Mouse (Mus musculus) urinary bladder, adult 18-20 months (tissue): ENCODE results near the gene Myzap.

Source experiments
- DNase-seq, 2 experiments: peaks; one replicate each; pipeline ENCODE4 v3.0.0; 2022; ENCODE audit warnings: low spot score in 2 of 2, mixed read lengths in 2 of 2

The Myzap gene

DNA sequence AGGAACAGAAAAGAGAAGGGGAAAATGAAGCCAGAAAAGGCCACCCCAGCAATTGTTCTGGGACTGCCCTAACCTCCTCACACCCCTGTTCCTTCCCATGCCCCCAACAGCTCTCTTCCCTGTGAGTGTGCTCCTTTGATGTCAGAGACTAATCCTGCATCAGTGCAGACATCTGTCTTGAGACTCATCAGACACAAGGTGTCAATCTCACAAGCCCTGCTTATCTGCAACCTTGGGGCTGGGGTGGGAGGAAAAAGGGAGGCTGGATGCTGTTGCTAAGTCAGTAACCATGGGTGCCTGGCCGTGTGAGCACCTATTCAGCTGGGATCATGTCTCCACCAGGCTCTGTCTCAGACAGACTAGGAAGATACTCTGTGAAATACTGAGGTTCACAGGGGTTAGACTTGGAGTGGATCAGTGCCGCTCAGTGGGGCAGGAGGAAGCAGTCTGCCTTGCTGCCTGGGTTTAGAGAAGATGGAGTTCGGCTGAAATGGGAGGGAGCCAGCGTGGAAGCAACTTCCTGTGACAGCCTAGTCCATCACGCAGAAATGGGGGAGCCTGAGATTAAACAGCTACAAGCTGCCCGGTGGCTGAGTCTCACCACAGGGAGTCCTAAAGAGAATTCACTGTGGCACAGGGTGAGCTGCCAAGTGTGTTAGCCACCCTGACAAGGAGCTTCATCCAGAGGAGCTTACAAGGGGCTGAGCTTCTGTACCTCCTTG lies 12.9 kb upstream of the Myzap start:
- DNase-seq, result no peak

DNA sequence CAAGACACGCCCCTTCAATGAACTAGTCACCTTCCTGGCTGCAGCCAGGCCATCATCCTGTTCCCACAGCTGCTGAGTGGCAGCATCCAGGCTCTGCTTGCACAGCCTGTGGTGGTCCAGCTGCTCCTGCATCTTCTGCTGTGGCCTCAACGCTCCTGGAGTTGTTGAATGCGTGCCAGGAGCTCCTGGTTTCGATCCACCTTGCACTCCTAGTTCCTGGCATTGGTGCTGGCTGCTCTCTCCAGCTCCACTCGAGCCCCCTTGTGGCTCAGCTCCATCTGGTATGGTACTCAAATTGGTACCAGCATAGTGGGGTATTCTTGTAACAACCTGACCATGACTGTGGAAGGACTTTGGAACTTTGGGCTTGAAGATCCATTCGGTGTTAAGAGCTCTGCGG lies 7.7 kb upstream of the Myzap start:
- DNase-seq, result no peak

DNA sequence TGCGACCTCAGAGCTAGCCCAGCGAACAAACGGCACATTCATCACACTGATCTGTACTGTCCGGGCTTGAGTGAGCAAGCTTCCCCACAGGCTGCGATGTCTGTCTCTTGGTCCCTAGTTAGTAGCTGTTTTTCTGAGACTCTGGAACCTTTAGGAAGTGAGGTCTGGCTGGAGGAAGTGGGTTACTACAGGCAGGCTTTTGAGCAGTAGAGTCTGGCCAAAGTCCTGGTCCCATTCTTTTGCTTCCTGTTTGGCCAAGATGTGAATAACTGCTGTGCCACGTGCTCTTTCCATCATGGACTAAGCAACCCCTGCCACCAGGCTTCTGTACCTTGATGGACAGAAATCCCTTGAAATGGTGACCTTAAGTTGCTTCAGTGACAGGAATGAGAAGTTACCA lies 4.7 kb upstream of the Myzap start:
- no peak for DNase-seq

DNA sequence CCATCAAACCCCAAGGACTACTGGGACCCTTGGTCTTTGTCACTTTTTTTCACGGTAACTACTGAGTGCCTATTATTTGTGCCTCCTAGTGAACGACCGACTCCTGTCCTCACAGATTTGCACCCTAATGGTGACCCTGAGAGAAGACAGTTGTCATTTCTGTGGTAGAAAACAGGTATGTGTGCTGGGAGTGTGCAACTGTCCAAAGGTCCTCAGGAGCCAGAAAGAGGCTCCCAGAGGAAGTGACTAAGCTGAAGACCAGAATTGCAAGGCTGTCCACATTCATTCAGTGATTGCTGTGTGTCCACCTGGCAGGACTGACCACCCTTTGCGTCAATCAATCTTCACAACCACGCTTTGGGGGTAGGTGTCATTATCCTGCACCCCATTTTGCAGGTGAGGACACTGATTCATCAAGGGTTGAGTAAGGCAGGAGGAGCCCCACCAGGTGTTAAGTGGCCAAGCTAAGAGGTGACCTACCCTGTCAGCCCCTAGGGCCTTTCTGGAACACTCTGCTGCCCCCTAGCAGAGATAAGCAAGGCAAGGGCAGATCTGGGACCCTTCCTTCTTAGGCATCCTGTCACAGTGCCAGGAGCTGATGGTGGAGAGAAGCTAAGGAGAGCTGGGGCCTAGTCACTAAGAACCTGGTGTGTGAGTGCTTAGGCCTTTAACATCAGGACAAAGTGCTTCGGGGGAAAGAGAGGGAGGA lies 571 bp upstream of the Myzap start:
- DNase-seq, result no peak

DNA sequence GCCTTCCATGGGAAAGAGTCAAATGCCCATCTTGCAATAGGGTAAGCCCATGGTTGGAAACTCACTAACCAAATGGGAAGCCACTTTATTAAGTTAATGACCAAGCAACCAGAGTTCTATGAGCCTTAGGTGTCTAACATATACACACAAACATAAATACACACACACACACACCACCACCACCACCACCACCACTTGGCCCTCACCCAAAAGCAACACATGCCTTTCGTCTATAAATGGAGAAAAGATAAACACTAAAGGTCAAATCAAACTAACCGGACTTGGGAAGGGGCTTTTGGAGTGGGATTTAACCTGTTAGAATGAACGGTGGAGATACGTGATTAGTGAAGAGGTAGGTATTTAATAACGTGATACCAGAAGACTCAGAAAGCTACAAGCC lies 1.1 kb downstream of the Myzap start:
- DNase-seq, result no peak

DNA sequence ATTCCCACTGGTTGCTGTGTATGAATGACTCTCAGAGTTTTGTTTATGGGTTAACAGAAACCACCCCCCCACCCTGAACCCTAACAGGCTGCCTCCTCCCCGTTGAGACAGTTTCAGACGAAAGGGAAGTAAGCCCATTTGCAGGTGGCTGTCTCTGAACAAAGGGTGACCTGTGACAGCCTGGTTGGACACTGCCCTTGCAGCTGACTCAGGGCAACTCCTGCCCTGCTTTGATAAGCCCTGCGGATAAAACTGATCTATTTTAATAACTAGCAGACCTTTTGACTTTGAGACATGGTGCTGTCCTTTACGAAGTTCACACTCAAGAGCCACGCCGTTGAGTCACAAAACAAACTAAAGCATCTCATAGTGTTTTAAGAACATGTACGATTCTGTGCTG lies 2.4 kb downstream of the Myzap start:
- no peak for DNase-seq

DNA sequence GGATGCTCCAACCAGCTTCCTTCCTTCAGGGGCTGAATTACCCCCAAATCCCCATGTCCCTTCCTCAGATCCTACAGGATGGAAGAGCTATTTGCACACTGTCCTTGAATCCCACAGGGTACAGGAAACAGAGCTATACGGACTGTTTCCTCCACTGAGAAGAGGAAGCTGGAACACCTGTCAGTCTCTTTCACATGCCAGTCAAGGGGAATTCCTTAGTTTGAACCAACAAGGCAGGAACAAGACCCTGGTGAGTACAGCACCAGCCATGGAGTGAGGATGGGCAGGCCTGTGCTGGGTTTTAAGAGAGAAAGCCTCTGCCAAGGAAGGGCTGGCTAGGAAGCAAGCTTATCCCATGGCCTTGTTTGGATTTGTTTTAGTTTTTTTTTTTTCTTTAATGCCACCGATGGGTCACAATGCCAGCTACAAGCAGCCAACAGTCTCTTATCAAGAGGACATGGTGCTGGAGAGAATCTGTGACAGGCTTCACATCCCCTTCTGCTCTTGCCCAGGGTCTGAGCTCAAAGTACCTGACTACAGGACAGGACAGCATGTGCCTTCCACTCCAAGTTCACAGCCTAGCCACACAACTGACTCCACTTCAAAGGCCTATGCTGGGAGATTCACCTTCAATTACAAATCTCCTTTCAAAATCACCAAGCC lies 3.1 kb downstream of the Myzap start:
- DNase-seq, result no peak

DNA sequence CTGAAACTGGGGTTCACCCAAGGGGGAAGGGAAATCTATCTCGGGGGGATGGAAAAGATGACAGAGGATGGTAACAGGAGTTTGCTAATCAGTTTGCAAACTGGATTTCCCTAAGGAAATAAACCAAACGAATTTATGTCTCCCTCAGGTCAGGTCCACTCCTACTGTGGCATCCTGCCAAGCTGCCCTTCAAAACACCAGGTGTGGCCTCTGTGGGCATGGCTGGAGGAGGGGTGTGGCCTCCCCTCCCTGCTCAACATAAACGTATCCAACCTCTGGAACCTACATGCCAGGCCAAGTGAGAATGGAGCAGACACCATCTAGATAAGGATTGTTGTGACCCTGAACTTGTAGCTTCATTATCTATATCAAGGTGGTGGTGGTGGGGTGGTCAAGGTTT lies 5.8 kb downstream of the Myzap start:
- peak in 1 of 2 experiments; percentile 52 for DNase-seq

DNA sequence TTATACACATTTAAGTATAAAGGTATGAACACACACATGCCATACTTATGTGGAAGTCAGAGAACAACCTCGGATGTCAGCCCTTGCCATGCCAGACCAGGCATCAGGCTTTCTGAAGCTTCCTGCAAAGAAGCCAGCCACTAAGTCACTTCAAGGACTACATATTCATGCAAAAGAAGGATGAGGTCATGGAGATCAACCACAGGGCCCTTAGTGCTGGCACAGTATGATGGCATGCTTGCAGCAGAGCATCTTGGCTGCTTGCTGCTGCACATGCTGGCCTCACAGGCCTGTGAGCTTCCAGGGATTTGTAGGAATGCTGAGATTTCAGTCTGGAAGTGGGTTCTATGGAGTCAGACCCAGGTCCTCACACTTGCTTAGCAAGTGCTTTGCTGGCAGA lies 9.4 kb downstream of the Myzap start:
- no peak for DNase-seq

DNA sequence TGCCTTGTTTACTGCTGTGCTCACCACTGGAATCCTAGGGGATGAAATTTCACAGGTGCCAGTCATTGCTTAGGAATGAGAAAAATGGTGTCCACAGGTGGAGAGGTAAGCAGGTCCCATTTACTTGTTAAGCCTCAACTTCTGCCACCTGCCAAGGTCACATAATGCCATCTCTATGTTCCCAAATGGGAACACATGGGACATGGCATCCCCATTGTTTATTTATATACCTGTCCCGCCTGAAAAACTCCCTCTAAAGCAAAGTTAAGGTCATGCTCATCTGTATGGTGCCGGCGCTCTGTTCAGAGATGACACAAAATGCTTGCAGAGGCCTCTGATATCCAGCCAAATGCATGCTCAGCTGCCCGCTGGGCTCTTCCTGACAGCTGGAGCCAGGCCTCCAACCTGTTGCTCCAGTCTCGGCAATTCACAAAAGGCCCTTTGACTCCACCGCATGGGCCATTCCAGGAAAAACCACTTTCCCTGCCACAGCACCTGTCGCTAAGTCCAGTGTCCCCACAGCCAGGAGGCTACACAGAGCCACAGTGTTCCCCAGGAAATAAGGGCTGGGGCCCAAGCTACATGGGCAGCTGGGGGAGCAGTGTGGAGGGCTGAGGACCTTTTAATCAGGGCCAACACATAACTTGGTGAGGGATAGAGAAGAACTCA lies 13.1 kb downstream of the Myzap start:
- DNase-seq, result no peak

DNA sequence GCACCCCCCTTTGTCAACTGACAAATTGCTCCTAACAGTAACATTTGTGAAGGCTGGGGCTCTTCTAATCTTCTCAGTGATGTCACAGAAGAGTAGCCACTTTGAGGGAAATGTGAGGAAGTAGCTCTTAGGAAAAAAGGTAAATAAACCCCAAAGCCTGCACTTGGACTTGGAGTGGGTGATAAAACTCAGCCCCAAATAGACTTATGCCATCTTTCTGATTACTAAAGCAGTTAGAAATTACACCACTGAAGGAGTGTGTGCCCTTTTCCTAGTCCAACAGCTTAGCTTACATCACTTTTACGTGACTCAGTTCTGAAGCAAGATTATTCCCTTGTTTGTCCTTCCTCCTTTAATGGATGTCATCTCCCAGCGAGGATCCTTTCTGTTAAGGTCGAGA lies 17.7 kb downstream of the Myzap start:
- DNase-seq, result no peak

DNA sequence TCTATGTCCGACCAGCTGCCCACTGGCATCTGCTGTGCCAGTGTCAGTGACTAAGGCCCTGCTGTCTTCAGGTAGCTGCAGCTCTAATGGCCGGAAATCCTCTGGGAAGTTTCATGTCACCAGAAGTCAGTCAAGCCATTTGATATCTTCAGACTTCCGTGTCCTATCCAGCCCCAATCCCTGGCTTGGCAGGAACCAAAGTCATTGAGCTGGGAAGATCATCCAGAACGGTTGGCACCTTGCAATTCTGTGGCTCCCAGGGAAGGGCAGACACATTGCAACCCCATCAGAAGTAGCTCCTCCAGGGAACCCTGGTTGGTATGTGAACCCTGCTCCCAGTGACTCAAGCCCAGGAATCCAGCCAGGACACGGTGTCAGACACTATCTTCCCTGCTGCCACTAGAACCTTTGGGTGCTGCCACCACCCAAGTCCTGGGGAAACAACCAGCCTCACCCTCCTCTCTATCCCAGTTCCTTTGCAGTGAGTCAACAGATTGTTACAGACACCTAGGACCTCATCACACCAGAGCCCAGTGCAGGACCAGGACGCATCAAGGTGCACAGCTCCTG lies 18.3 kb downstream of the Myzap start:
- DNase-seq, result peak in 1 of 2 experiments; percentile 34

DNA sequence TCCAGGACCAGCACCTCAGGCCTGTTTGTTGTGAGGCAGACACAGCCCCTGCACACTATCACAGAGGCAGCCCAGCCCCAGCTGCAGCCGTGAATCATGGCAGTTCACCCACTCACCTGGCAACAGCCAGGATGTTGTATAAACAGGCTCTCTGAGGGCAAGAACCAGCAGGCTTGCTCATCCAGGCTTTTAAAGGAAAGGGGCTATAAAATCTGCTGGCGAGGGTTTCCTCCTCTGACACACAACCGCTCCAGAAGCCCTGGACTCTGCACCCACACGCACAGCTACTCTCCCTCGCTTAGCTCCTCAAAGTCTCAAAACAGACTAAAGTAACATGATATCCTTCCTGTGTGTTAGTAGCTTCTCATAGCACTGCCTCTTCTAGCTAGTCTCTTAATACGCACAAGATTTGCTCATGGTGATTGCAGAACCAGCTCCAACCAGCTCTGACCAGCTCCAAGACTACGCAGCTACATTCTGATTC lies 21.0 kb downstream of the Myzap start:
- DNase-seq, result peak in 1 of 2 experiments; percentile 73

DNA sequence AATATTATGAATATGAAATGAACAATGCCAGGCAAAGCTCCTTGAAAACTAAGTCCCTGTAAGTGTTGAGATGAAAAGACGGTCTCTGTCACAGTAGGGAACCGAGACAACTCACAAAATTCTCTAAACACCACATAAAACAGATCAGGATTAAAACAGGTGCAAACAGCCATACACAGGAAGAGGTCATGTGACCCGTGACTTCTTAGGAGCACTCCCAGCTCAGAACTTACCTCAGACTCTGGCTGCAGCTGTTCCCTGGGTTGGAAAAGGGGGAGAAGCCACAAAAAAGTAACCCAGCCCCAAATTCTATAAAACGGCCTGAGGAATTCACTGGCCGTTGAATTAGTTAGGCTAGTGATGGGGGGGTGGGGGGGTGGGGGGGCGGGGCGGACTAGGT lies 22.0 kb downstream of the Myzap start:
- no peak for DNase-seq

DNA sequence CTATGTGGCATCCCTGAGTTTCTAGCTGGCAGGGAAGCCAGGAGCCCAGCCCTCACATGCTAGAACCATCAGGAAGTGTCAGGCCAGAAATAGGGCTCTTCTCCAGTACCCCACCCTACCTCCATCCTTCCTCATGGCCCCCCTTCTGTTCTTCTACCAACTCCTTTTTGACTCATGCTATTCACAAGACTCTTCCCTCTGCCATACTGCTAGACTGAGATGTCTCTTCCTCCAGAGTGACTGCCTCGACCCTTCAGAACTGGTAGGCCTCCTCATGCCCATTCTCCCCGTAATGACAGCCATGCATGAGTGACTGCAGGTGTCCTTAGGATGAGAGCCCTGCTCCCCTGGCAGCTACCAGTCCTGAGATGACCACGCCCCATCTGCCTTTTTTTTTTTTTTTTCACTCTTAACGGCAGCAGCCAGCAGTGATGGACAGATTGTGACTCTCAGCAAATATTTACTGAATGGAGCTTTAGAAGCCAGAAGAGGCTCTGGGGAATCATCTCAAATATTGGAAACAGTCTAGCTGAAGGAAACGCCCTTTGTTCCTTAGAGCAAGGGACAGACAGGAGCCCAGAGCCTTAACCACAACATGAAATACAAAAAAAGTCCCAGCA lies 23.7 kb downstream of the Myzap start:
- no peak for DNase-seq

DNA sequence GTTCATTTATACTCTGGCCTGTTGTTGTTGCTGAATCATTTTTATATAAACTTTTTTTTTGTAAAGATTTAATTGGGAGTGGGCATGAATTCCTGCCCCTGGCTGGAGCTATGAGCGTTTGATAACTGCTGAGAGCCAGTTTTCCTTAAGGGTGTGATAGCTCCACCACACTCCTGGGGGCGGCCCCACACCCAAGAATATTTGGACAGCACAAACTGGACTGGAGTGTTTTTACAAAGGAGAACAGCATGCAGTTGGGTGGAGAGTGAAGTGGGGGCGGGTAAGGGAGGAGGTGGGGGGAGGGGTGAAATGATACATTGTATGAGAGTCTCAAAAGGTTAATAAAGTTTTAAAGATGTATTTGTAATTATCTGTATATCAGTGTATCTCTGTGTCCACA lies 24.8 kb downstream of the Myzap start:
- DNase-seq, result no peak

DNA sequence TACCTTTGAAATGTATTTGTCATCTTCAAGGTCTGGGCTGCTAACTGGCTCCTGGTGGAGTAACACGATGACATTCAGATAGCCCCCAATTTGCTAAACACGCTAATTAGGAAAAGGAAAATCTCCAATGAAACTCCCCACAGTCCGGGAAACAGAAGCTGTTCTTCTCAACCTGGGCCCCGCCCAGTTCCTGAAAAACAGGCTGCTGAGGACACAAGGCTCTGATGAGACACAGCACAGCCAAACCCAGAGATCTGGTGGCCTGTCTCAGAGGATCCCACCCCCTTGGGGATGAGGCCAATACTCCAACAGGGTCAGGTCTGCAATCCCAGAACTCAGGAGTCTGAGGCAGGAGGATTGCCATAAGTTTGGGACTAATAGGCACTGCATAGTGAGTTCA lies 25.4 kb downstream of the Myzap start:
- peak in 1 of 2 experiments; percentile 52 for DNase-seq

DNA sequence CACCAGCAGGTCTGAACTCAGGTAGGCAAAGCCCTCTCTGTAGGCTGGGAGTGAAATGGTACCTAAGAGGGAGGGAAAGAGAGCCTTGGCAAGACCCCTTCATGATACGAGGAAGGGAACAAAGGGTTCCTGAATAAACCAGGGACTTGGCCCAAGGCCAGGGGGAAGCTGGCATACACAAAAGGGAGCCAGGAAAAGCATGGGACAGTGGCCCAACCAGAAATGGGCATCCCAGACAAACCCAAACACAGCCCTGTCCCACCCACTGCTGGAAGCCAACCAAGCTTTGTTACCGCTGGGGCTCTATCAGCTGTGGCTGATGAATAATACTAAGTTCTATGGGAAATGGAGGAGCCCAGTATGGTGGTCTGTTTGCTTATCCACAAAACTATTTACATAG lies 34.4 kb downstream of the Myzap start:
- no peak for DNase-seq

DNA sequence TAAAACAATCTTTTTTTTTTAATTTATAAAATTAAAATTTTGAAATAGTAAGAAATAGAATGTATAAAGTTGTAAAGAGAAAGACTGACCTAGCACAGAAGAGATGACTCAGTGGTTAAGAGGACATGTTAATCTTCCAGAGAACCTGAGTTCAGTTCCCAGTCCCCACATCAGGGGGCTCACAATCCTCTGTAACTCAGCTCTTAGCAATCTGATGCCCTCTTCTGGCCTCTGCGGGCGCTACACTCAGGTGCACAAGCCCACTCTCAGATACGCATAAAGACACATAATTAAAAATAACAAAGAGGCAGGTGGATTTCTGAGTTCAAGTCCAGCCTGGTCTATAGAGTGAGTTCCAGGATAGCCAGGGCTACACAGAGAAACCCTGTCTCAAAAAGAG lies 38.2 kb downstream of the Myzap start:
- no peak for DNase-seq

DNA sequence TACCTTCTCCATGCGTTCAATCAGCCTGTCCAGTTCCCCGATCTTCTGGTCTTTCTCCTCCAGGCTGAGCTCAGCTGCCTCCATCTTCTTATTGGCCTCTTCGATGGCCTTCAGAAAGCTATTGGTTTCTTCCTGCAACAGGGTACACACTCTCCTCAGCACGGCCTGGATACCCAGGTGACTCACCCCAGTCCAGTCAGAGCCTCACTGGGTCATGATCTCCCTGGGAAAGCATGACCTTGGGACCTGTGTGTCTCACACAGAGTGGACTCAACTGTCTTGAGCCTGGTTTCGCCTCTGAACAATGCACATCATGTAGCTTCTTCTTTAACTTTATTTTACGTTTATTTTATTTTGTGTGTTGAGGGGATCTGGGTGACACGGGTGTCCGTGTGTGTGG lies 42.0 kb downstream of the Myzap start:
- no peak for DNase-seq

DNA sequence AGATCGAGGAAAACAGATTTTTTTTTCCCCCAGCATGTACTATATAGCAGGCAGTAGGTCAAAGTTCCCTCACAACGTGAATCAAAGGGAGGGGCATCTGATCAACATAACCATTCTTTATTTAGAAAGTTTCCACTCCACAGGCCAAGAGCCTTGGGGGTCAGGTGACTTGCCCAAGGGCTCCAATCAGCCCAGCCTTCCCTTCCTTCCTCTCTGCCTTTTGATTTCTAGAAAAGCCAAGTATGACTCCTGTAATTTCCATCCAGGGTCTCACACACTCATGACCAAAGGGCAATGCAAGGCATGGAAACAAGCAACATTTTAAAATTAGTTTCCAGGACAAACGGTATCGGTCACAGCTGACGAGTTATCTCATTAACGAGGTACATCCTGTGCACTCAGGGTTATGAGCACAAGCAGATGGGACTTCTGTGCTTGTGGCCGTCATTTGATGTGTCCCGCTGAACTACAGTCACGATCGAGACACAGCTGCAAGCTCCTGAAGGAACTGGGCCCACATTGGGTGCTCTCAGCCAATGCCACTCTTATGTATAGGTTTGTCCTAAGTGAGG lies 44.4 kb downstream of the Myzap start:
- DNase-seq, result no peak
